Mouse (Mus musculus) thymus, postnatal 4 days (tissue): Measurements from ENCODE around the gene Ptprt.
A peak's percentile ranks its signal among the peaks of the same experiment; 100 is the strongest.

Experiments used
- DNase-seq: peaks from one replicate; pipeline ENCODE4 v3.0.0; 2021

Ptprt gene

DNA sequence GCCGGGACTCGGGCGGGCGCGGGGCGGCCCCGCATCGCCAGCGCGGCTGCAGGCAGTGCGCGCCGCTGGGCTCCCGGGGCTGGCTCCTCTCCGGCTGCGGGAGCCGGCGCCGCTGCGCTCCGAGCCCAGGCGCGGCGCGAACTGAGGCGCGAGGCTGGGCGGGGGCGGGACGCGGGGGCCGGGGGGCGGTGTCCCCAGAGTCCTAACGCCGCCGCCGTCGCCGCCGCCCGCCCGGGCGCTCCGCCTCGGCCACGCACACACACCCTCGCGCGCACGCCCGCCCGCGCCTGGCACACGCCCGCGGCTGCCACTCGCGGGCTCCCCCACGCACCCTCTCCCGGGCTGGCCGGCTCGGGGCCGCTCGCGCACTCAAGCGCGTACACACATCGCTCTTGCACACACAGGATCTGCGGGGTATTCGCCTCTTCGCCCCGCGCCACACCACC, at the start of gene Ptprt:
Gene Ptprt, minus strand, starts transcription at position 207 of the 446 bp plus-strand sequence.
- DNase-seq = peak; percentile 13

DNA sequence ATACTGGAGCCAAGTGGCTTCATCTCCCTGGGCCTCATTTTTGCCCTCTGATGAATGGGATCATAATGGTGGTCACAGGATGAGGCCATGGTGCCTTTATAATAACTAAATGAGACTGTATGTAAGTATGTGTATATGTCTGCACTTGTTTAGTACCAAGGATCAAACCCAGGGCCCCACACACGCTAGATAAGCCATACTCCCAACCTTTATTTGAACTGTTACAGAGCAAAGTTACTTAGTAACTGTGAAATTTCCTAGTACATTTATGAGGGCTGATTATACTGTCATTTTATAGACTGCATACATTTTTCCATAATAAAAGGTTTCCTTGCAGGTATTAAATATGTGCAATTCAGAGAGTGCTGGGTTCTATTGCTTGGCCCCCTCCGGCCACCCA, 49.5 kb upstream of the Ptprt start:
- no peak for DNase-seq

DNA sequence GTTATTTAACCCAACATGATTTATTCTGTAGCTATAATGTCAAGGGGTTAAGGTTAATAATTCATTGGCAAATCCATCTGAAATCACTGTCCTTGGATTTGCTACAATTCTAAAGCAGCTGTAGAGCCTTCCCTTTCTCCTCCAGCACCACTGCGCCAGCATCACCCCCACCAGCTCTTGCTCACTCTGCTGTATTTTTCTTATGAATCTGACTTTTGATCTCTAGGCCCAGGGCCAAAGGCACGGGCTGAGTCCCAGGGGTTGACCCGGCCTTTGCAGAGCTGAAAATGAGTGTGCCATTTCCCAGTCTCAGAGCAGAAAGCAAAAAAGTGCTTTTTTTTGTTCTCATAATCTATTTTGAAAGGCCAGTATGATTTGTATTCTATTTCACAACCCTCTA, 38.7 kb upstream of the Ptprt start:
- DNase-seq = no peak

DNA sequence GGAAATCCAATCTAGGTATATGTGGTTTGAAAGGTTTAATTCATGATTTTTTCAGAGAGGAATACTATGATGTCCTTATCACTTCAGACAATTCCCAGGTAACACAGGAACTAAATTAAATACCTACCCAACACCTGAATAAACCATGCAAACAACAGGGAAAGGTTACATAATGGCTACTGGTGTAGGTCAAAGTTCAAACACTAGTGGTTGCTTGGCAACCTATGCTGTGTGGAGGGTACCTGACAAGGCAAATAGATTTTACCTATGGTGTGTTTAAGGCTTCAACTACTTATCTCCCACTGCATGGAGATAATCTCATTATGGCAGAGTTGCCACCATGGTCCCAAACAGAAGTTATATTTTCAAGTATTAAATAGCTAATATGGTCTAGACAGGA, 38.1 kb upstream of the Ptprt start:
- DNase-seq = no peak

DNA sequence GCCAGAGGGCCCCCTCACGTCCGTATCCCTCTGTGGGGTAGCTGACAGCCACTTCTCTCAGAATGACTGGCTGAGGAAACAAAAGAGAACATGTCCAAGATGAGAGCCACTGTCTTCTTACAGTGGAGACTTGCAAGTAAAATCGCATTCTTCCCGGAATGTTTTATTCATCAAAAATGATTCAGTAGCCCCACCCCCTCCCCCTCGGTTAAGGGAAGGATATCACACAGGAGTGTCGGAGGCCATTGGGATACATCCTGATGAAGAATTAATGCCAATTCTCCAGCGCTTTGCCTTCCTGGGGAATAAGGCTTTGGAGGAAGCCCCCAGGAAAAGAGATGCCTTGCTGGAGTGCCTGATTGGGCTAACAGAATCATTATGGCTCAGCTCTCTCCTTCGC, 37.1 kb upstream of the Ptprt start:
- no peak for DNase-seq

DNA sequence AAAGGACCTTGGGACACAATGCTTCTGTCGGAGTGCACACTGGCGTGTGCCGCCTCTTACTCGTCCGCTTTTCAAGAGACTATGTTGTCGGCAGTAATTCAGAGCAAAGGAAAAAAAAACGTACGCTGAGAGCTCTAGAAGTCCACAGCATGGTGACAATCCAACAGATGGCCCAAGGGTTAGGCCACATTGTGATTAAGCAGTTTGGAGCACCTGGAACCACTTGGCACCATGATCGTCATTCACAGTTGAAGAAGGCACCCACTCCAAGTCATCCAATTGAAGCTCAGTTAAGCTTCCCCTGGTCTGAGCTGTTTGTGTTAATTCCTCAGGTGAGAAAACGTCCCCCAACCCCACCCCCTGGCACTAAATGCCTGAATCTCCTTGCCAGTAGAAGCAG, 36.2 kb upstream of the Ptprt start:
- no peak for DNase-seq

DNA sequence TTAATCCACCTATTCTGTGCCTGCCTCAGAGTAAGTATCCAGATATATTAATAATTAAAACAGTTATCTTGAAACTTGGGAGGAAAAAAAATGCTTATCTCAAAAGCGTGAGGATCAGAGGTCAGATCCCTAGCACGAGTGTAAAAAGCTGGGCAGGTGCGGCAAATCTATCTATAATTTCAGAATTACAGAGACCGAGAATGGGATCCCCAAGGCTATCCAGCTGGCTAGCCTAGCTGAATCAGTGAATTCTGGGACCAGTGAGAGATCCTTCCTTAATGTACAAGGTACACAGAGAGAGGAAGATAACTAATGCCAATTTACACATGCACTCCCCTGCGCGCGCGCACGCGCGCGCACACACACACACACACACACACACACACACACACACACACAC, 31.2 kb upstream of the Ptprt start:
- DNase-seq = no peak

DNA sequence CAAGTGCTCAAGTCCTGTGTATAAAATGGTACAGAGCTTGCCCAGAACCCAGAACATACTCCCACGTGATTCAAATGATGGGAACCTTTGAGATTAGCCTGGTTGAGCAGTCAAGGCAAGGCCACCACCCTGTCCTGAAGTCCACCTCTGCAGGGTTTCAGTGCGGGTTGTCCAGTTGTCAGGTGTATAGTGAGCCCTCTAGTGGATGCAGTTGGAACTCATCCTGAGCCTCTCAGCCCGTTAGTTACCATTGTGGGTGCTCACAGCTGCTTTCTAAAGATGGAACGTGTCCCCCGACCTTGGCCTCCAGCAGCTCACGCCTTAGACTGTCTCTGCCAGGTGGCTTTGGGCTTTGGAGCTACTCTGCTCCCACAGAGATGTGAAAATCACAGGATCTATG, 21.7 kb upstream of the Ptprt start:
- peak; percentile 22 for DNase-seq

DNA sequence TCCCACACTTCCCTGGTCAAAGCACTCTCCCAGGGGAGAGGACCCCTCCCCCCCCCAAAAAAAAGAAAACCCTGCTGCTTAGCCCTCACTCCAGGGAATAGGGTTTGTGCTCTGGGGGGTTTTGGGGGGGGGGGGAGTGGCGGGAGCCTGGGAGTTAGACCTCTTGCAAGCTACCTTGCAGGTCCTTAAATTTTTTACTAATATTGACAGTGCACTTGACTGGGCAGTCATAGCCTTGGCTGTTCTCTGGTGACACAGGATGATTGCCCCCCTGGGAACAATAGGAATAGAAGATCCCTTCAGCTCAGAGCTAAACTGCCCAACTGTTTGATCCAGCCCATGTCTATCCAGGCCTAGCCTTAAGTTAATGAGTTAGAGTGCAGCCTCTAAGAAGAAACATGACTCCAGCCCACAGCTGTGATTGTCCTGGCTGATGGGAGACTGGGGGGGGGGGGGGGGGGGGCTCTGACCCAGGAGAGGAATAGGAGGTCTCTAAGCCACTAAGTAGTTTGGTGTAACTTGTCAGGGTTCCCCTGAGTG, 1.6 kb upstream of the Ptprt start:
- no peak for DNase-seq

DNA sequence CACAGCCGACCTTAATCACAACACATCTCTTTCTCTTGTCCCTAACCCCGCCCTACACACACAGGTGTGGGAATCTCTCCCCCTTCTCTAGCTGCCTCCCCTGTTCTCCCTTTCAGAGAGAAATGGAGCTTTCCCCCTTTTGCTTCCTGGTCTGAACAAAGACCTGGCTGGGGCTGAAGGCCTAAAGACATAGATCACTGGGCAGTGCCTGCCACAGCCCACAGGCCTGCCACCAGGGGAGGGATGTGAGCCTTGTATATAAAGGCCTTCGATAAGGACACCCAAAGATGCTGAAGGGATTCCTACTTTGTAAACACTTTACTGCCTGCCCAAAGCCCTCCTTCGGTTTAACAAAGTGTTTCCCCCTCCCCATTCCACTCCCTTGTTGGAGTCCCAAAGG, 786 bp upstream of the Ptprt start:
- DNase-seq = no peak

DNA sequence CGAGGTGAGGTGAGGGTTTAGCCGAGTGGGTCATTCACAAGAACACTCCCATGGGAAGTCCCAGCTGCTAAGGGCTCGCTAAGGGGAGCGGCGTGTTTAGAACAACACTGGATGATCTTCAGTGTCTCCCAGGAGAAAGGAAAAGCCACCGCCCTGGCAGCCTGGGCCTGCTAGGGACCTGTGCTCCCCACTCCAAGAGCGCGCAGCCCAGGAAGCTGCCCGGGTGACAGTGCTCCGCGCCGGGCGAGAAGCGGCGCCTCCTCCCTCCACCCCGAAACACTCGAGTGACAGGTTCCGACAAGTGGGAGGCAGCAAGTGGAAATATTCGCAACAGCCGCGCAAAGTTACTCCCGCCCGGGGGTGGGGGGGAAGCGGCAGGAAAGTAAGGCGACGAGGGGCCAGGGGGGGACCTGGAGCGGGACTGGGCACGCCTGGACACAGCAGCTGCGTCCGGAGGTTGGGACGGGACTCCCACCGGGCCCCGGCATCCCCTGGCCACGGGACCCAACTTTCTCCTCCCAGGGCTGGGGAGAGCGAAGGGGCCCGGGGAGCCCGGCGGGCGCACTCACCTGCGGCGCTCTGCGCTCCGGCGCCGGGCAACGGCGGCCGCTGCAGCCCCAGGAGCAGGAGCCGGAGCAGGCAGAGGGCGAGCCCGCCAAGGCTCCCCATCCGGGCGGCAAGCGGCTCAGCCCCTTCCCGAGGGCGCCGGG, 561 bp downstream of the Ptprt start:
- no peak for DNase-seq

DNA sequence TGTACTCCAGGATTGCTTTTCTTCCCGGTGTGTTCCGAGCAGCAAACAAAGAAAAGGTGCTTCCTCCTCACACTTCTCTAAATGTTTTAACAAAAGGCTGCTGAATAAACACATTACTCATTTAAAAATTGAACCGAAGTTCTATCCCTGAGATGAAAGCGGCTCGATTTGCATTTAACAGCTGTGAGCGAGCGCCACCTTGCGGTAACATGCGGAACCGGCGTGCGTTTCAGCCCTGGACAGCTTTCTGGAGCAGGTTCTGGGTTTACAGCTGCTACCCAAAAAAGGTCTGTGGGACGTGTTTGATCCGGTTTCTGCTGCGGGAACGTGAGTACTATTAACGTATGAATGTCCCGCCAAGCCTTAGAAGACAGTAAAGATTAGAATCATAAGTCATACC, 1.9 kb downstream of the Ptprt start:
- DNase-seq = peak; percentile 76

DNA sequence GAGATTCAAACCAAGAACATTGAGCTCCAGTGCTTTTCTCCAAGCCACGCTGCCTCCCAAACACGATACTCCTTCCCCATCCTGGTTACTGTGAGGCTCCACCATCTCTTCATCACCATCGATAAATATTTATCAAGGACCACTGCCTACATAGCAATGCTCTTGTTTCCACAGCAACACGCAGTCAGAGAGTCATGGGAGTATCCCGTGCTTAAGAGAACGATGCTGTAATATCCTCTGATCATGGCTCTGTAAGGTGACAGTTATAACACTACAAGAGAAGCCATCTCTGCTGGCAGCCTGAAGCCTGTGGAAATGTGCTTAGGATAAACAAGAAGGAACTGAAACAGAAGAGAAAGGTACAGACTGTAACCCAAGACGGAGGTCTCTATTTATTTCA, 3.4 kb downstream of the Ptprt start:
- DNase-seq = no peak

DNA sequence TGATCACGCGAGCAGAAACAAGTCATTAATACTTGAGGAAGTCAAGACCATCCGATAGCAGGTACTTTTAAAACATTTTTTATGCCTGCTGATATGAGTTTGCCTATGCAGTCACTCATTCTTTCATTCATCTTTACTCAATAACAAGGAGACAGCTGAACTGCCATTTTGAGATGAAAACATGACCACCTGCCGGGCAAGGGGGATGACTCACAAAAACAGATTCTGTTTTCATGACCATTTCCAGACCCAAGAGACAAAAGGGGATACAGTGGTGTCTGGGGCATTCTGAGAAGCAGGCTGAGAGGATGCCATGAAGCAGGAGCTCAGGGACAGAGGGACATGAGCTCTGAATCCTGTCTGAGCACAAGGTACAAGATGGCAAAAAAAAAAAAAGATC, 6.5 kb downstream of the Ptprt start:
- DNase-seq = no peak

DNA sequence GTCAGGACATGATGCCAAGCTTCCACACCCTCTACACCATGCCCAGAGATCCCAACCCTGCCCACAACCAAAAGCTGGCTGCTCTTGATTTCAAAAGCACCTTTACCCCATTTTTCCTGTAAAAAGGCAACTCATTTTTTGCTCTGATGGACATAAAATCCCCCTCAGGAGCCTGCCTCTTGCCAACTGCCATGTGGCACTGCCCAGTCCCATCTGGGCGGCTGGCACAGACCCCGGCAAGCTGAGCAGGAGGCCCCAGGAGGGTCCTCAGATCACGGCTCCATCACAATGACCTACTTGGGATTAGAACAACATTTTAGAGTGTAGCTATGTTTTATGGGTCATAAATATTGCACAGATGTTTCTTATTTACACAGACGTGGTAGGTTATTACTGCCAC, 22.3 kb downstream of the Ptprt start:
- no peak for DNase-seq

DNA sequence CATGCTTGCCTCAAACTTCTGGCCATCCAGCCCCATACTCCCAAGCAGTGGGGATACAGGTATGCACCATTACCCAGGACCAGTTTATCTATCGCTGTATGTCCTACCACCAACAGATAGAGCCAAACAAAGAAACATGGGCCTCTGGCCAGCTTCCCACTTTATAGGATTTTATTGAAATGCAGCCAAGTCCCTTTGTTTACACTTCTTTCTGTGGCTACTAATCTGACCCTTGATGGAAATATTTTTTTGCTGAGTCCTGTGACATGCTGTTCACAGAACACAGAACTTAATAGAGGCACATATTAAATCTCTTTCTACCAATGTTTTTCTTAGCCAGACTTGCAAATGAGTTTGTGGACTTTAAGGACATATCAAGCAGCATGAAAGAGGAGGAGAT, 23.4 kb downstream of the Ptprt start:
- DNase-seq = no peak

DNA sequence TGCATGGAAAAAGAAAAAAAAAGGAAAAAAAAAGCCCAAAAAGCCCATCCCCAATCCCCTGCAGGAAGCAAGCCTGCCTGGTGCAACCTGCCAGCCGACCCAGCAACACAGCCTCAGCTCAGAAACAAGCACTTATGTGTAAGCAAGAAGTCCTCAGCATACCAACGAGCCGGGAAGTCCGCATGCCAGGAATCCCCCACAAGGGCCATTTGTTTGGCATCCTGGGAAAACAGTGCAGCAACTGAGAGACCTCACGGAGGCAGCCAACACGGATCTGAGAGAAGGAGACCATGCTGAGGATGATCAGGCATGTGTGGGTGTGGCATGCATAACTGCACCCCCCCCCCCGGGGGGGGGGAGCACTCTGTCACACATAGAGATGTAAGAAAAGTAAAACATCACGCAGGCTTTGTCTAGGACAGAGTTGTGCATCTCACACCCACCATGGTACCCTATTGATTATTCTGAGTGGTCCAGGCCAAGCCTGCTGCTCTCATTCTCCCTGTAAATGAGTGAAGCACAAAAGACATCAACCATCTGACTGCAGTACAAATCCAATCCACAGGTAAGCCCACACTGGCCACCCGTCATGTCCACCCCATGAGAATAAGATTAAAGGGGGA, 24.4 kb downstream of the Ptprt start:
- no peak for DNase-seq

DNA sequence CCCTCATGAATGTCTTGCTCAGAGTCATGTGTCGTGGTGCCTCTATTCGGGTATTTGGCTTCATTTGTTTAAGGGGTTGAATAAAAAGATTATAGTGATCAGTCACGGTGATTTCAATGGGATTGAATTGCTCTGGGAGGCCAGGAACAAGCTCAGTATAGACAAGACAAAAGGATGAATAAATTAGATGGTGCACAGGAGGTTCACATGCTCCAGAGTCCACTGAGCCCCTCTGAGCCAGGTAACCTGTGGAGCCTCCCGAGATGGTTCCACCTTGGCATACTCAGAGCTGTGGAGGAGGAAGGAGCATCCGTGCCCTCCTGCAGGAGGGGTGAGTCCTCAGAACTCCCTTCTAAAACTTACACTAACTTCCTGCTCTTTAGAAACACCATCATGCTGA, 26.0 kb downstream of the Ptprt start:
- no peak for DNase-seq

DNA sequence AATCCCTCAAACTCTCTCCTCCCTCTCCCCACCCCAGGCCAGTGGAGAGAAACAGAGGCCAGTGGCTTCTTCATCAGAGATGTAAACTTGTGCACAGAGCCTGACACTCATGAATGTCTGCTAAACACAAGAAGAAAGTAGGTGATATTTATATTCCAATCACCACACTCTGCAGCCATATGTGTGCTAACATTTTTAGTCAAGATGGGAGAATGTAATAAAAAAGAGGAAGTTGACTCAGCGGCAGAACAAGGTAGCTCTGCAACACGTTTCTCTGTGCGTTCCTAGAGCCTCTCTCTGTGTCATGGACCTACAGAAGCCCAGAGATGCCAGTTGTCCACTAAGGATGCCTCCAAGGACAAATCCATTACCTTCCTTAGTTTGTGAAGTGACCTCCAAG, 34.9 kb downstream of the Ptprt start:
- DNase-seq = no peak

DNA sequence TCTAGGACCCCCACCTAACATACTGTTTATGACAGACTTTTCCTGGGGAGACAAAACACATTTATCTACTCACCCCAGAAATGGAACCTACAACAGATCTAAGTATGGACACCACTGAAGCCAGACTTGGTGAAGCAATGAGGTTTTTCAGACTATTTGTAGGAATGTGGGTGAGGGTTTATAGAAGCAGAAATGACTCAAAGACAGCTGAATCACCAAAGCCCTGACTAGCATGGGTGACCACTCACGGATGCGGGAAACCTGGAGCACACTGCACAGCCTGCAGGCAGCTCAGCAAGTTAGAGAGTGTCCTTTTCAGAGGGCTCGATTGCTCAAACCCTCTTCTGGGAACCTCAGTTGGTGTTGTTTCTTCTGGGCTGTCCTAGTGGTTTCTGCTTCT, 36.2 kb downstream of the Ptprt start:
- no peak for DNase-seq

DNA sequence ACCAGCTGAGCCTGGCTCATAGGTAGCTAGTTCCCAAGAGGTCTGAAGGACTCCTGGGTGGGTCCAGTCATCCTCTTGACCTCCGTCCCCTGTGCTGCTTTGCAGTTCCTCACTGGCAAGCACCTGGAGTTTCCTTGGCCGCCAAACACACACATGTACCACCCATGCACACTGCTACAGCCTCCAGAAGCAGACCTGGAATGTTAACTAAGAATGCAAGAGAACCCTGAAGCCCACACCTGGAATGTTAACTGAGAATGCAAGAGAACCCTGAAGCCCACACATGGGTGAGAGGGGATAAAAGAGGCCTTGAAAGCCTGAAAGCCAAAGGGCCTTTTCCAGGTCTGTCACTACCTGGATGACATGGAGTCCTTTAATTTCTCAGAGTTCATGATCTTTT, 46.7 kb downstream of the Ptprt start:
- no peak for DNase-seq

DNA sequence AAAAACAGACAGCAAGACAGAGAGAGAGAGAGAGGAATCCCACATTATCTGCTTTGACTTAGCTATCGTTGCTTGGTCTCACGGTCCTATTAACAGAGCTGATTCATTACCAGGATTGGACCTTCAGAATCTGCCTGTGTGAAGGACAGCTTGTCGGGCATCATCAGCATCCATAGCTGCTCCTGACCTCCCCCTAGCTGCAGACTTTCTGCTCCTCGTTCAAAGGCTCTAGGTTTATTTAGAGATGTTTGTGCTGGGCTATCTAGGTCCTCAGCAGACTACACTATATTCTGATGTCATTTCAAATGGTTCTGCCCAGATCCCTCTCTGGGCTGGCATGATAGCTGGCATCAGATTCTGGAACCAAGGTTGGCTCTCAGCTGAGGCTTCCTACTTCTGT, 47.5 kb downstream of the Ptprt start:
- DNase-seq = no peak

DNA sequence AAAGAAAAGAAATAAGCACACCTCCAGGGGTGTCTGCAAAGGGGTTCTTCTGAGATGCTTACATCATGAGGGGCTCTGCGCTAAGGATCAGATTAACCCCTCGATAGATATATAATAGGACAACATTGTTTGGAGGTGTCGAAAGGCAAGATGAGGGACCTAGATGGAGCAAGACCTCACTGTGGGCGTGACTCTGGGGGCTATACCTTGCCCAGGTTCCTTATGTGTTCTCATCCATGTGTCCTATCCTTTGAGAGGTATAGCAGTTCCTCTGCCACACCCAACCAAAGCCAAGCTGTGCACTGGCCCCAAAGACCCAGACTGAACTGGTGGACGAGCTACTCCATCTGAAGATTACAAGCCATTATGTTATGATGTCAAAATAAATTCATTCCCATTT, 58.2 kb downstream of the Ptprt start:
- no peak for DNase-seq

DNA sequence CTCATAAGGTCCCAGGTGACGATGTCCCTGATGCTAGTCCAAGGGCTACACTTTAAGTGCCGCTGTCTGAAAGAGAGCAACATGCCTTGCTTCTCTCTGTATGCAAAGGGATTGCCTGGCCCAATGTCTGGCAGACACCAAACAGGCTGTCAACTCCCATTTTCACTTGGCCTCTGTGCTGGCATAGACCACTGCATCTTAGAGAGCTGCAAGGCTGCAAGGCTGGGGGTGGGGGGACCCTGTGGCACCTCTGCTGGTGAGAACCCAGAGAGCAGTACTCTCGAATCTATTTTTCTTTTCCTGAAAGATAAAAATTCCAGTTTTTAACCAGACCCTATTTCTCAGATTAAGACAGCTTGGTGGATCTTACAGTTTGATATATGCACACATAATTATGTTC, 69.6 kb downstream of the Ptprt start:
- no peak for DNase-seq

DNA sequence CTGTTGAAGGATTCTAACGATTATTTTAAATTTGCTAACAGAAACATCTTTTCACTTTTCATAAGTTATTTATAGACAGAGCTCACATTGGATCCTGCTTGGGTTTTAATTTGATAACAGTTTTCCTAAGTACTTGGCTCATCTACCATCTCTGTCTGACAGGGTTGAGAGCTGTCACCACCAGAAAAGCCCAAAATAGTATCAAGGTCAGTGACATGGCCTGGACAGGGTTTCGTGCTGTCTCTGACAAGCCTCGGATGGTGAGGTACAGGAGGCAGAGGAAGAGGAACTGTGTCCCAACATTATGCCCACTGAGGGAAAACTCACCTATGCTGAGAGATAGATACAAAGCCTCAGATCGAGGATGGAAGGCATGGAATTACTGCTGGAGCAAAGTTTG, 79.3 kb downstream of the Ptprt start:
- no peak for DNase-seq
